Mouse (Mus musculus) limb, embryonic 14.5 days (tissue): ENCODE data around the gene Gm44511. TPM values are rescaled to one million over a fixed set of nuclear protein-coding genes. Genes with fewer than 3 reads are reported as not detected.
"Not testable (repeated sequence)": the region's sequence is repeated elsewhere in the genome, so short reads cannot be mapped to it uniquely, and the experiment has no call there.

Experiments used
- ATAC-seq: fragments of 200-750 bp; cut with Nextera tagmentation; 2 replicates; pipeline ENCODE4 v1.8.0; 2017; ENCODE audit warnings: low read depth, moderate number of reproducible peaks, moderate TSS enrichment; ENCODE audit not compliant: low FRiP score
- DNase-seq: peaks from one replicate; pipeline ENCODE4 v3.0.0-alpha.2; 2015; ENCODE audit warnings: low spot score
- H3K27ac ChIP-seq: fragments of 300-500 bp; sonication (generic); replicated peaks from 2 replicates; pipeline ENCODE4 v1.5.1; 2014; ENCODE audit warnings: low read depth, mild to moderate bottlenecking, low read length, moderate library complexity, mixed read lengths
- H3K27me3 ChIP-seq: fragments of 300-500 bp; sonication (generic); 2 replicates; pipeline ENCODE4 v1.6.1; 2014; ENCODE audit warnings: low read length, mixed read lengths; ENCODE audit not compliant: control insufficient read depth, insufficient read depth
- H3K36me3 ChIP-seq: fragments of 300-500 bp; sonication (generic); 2 replicates; pipeline ENCODE4 v1.6.1; 2014; ENCODE audit warnings: mild to moderate bottlenecking, low read length, moderate library complexity, mixed read lengths; ENCODE audit not compliant: control insufficient read depth, insufficient read depth
- H3K4me1 ChIP-seq: fragments of 300-500 bp; sonication (generic); 2 replicates; pipeline ENCODE4 v1.6.1; 2014; ENCODE audit warnings: antibody characterized with exemption, low read length, mixed read lengths; ENCODE audit not compliant: control insufficient read depth, insufficient read depth
- H3K4me2 ChIP-seq: fragments of 300-500 bp; sonication (generic); replicated peaks from 2 replicates; pipeline ENCODE4 v1.6.1; 2014; ENCODE audit warnings: low read depth, mild to moderate bottlenecking, low read length, moderate library complexity; ENCODE audit not compliant: severe bottlenecking
- H3K4me3 ChIP-seq: fragments of 300-500 bp; sonication (generic); replicated peaks from 2 replicates; pipeline ENCODE4 v1.5.1; 2014; ENCODE audit warnings: low read length
- H3K9ac ChIP-seq: fragments of 300-500 bp; sonication (generic); 2 replicates; pipeline ENCODE4 v1.6.1; 2014; ENCODE audit warnings: mild to moderate bottlenecking, low read depth, low read length, moderate library complexity; ENCODE audit not compliant: severe bottlenecking
- H3K9me3 ChIP-seq: fragments of 300-500 bp; sonication (generic); 2 replicates; pipeline ENCODE4 v1.6.1; 2016; ENCODE audit warnings: low read length; ENCODE audit not compliant: control insufficient read depth
- POLR2A ChIP-seq: fragments of 200-500 bp; IDR thresholded peaks from 2 replicates; pipeline ENCODE4 v1.8.0; 2012; ENCODE audit warnings: inconsistent platforms, mild to moderate bottlenecking, moderate library complexity, borderline replicate concordance; ENCODE audit not compliant: insufficient read depth, insufficient read length; ENCODE audit errors: extremely low read depth
- WGBS: fragments of 180-500 bp; shearing (Covaris S2); extraction: QIAGEN DNeasy Blood & Tissue Kit; methylation state at CpG from one replicate; pipeline ENCODE4 v1.1.7; 2014; 5-methylcytosine and 5-hydroxymethylcytosine counted together
- polyA plus RNA-seq, 2 experiments: library from polyadenylated mRNA; depleted of rRNA in 1 of 2; stranded (reverse) in 1 of 2; unstranded in 1 of 2; fragments of >200 nt; fragmentation: Nextera tagmentation in 1 of 2; extraction: Ambion mirVana in 1 of 2; gene quantifications; 2 replicates each; pipeline versions ENCODE4 v1.2.1 to v1.2.3; 2012 to 2014

The Gm44511 gene
- polyA plus RNA-seq, 2 experiments = not detected

DNA sequence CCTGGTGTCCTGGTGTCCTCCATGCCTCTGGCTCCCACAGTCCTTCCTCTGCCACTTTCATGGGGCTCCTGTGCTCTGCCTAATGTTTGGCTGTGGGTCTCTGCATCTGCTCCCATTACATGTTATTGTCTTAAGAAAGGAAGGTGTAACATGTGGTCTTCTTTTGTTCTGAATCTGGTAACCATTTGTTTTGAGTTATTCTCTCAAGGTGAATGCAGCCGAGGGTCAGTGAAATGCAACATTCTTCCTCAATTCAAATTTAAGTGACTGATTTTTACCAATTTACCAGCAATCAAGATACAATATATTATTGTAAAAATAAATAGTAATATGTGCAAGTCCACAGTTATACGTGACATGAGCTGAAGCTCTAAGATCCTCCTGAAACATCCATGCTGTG, 37.0 kb downstream of the Gm44511 start, which contains the start of gene Klrb1c:
Gene Klrb1c (minus strand): TSS at position 101 of the 400 bp plus-strand sequence.
- Histone ChIP-seq H3K4me1 (no peaks in the 10 kb centered on the region), H3K36me3 (no peaks in the 10 kb centered on the region), H3K27me3 (no peaks in the 10 kb centered on the region), H3K9ac (no peak within 1 kb of the TSS), H3K9me3 (no peaks in the 10 kb centered on the region), H3K4me3 (no peak within 1 kb of the TSS), H3K4me2 (no peak within 1 kb of the TSS), H3K27ac (no peak within 1 kb of the TSS)
- 77% methylated on average over 2 of the region's 2 CpGs for WGBS
- ATAC-seq (no peak), DNase-seq (no peak)
- TF ChIP-seq POLR2A = no peak

DNA sequence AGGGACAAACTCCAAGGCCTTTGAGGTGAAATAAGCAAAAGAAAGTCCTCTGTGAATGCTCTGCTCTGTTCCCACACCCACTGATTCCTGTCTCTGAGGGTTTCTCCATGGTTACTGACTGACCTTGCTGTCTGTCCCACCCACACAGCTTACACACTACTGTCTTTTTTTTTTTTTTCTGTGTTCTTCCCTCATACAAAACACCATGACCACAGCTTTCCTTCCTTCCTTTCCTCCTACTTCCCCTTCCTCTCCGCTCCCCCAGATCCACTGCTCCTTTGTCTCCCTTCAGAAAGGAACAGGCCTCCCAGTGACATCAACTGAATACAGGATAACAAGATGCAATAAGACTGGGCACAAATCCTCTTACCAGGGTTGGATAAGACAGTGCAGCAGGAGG, 37.6 kb downstream of the Gm44511 start:
- no peak overlapping the region for H3K4me3 ChIP-seq
- TF ChIP-seq POLR2A = no peak
- ATAC-seq (no peak), DNase-seq (no peak)
- H3K4me1 ChIP-seq = no peaks in the 10 kb centered on the region
- H3K9ac ChIP-seq = no peak overlapping the region
- no peaks in the 10 kb centered on the region for H3K27me3 ChIP-seq
- H3K4me2 ChIP-seq = no peak overlapping the region
- WGBS = 89% methylated on average over 1 of the region's 1 CpGs
- H3K27ac ChIP-seq = no peak overlapping the region
- H3K9me3 ChIP-seq = no peaks in the 10 kb centered on the region
- no peaks in the 10 kb centered on the region for H3K36me3 ChIP-seq

DNA sequence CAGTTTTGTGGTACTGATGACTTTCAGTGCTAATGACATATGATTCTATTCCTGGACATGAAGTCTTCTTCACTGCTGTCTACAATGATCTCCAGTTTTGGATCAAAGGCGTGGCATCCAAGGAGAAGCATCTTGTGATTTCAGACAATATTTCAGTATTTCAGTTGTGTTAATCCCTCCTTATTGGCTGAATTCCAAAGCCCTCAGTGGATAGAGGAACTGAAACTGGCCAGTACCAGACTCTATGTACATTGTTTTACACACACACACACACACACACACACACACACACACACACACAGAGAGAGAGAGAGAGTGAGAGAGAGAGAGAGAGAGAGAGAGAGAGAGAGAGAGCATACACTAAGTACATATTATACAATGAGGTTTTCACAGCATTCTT, 39.7 kb downstream of the Gm44511 start:
- DNase-seq, H3K4me1 ChIP-seq, H3K9ac ChIP-seq, H3K9me3 ChIP-seq, H3K4me3 ChIP-seq, H3K27ac ChIP-seq, H3K4me2 ChIP-seq, H3K27me3 ChIP-seq, ATAC-seq, H3K36me3 ChIP-seq: not testable (repeated sequence)
- WGBS = 90% methylated on average over 1 of the region's 1 CpGs

DNA sequence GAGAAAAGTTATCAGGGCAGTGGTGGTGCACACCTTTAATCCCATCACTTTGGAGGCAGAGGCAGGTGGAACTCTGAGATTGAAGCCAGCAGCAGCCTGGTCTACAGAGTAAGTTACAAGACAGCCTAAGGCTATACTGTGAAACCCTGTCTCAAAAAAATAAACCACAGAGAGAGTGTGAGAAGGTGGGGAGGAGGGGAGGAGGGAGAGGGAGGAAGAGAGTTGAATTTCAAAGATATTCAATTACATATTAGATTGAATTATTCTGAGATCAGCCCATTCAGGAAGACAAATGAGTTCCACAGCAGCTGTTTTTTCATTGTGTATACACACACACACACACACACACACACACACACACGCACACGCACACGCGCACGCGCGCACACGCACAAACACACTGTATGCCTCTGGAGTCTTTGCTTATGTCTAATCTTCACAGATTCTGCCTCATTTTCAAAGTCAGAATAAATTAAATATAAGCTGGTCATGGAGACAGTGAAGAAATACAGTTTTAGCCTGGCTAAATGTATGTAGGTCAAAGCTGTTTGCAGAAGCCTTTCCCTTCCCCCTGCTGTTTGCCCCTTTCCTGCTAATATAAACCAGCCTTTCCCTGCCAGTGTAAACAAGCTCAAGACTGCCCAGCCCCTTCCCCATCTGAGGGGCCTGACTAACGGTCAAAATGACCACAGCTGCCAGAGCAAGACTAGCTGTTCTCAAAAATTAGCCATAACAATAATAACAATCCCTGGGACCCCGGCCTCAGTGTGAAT, 56.4 kb downstream of the Gm44511 start:
- DNase-seq = no peak

DNA sequence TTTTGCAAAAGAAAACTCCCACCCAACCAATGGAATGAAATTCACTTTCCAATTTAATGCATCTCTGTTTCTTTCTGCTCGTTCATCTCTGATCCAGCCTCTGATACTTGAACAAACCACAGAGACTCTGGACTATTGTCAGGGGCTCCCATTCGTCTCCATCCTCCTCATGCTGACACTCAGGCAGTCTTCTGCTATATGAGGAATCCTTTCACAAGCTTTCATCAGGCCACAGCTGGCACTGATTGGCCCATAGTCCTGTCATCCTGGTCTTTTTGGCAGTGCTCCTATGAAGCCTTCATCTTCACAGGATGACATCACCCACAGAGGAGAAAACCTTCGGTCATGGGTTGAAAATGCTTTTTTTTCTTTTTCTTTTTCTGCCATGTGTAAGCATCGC, 58.1 kb downstream of the Gm44511 start:
- WGBS = 80% methylated on average over 4 of the region's 4 CpGs
- DNase-seq = no peak
- no peaks in the 10 kb centered on the region for H3K9me3 ChIP-seq
- no peak overlapping the region for H3K9ac ChIP-seq
- TF ChIP-seq POLR2A = no peak
- H3K4me1 ChIP-seq = no peaks in the 10 kb centered on the region
- no peak overlapping the region for H3K27ac ChIP-seq
- no peak overlapping the region for H3K4me3 ChIP-seq
- no peak for ATAC-seq
- no peak overlapping the region for H3K4me2 ChIP-seq
- no peaks in the 10 kb centered on the region for H3K36me3 ChIP-seq
- no peaks in the 10 kb centered on the region for H3K27me3 ChIP-seq

More for the DNA sequence above, 56.4 kb downstream of the Gm44511 start:
- H3K4me3 ChIP-seq = no peak overlapping the region
- H3K27ac ChIP-seq = no peak overlapping the region
- H3K9ac ChIP-seq = no peak overlapping the region
- no peak overlapping the region for H3K4me2 ChIP-seq
- no peaks in the 10 kb centered on the region for H3K9me3 ChIP-seq
- no peak for TF ChIP-seq POLR2A
- H3K27me3 ChIP-seq = no peaks in the 10 kb centered on the region
- ATAC-seq = no peak
- no peaks in the 10 kb centered on the region for H3K4me1 ChIP-seq
- H3K36me3 ChIP-seq = no peaks in the 10 kb centered on the region
- 72% methylated on average over 10 of the region's 10 CpGs for WGBS

DNA sequence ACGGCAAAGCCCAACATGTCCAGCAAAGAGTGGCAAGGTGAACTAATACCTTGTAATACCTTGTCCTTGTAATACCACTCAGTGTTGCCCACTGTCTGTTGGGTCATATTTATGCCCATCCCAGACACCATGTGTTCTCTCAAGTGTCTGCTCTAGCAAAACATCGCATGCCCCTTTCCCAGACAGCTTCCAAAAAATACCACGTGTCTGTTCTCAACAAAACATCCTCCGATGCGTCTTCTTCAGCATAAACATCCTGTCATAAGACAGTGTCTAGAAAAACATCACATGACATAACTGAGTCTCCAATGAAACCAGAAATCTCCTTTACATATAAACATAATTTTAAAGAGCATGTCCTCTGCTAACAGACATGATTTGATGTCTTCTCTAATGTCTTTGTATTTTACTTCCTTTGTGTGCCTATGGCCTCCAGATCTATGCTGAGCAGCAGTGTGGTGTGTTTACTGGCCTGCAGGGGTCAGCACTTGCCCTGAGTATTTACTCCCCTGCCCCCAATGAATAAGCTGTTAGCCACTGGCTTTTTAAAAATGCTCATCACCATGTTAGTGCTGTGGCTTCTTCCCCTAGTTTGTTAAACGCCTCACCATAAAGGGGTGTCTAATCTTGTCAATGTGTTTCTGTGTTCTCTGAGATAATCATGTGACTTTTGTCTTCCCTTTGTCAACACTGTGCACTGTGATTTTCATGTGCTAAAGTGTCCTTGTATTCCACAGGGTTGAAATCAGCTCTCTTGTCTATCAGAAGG, 59.4 kb downstream of the Gm44511 start:
- not testable (repeated sequence) for H3K9ac ChIP-seq, H3K9me3 ChIP-seq, H3K4me1 ChIP-seq, H3K4me3 ChIP-seq, ATAC-seq, H3K36me3 ChIP-seq, H3K27me3 ChIP-seq, H3K4me2 ChIP-seq, H3K27ac ChIP-seq
- WGBS = 67% methylated on average over 6 of the region's 6 CpGs
- peak; percentile 59 for DNase-seq
